Mouse (Mus musculus) thymus, postnatal 10 days (tissue): ENCODE results near the gene Etv5.

Experiments used
- DNase-seq, 2 experiments: peaks; one replicate each; pipeline ENCODE4 v3.0.0; 2021; ENCODE audit warnings: low spot score in 2 of 2

Gene Etv5

GRCm38 (mm10) chr16:22439499-22440177 is at the start of gene Etv5:
Gene Etv5, minus strand, starts transcription at chr16:22439719.
- DNase-seq, result peak; percentile 93 to 97

DNA sequence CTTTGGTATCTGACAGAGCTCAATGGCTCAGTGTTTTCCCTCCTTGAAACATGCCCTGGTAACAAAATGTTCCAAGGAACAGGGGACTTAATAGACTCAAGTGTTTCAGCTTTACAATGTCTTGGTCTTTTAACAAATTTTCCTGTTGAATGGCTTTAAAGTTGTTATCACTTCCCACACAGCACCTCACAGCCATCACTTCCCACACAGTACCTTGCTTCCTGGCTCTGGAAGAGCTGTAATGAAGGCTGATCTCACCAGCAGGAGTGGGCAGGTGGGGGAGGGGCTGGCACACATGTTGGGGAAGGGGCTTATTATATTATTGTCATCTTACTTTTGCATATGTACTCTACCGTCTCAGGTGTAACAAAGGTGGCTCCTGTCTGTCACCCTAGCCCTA is 44.4 kb upstream of the Etv5 start:
- DNase-seq, result no peak

- no peak for DNase-seq
Observed at GRCm38 (mm10) chr16:22479322-22479721, 39.8 kb upstream of the Etv5 start.

DNA sequence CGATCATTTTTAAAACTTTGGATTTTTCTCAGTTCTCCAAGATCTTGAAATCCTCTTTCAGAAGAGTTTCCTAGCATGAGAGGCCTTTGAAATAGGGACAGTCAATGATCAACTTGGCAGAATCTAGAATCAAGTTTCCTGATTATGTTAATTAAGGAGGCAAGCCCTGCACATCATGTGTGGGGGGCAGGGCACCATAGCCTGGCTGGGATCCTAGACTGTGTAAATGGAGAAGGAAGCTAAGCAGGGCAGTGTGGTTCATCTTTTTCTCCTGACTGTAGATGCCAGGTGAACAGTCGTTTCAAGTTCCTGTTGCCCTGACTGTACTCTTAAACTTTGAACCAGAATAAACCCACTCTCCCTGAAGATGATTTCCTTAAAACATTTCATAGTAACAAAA is 32.2 kb upstream of the Etv5 start:
- DNase-seq, result no peak

GRCm38 (mm10) chr16:22469385-22469784 is 29.9 kb upstream of the Etv5 start:
- no peak for DNase-seq

GRCm38 (mm10) chr16:22467111-22467510 is 27.6 kb upstream of the Etv5 start:
- DNase-seq, result no peak

DNA sequence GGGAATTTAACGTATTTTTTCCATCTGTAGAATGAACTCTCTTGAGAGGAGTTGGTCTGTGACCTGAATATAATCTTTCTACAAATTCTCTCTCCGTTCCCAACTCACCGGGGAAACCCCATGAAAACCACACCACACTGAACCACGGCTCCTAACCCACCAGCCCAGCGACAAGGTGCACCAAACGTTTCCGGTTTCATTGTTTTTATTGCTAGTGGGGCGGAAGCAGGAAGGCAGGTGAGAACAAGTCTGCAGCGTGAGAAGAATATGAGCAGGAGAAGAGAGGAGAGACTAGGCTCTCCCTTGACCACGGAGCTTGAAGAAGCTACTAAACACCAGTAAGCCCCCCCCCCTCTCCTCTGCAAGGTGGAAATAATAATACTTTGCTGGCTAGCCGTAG is 26.9 kb upstream of the Etv5 start:
- DNase-seq, result peak; percentile 49 to 51

- no peak for DNase-seq
Observed at GRCm38 (mm10) chr16:22462220-22462619, 22.7 kb upstream of the Etv5 start.

DNA sequence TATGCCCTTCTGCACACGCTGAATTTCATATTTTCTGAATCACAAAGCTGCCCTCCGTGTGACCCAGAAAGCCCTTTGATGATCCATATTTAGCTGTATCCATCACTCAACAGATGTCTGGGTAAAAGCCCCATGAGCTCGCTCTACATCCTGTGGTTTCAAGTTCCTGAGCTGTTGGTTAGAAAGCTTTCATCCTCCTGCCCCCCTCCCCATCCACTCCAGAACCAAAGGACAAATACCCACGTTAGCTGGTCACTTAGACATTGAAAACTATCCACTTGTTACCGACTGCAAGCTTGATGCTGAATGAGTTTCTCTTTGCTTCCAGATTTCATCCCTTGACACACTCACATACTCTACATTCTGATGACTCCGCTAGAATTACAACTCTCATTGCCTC is 22.2 kb upstream of the Etv5 start:
- DNase-seq, result no peak

GRCm38 (mm10) chr16:22460960-22461359 is 21.4 kb upstream of the Etv5 start:
- no peak for DNase-seq

- DNase-seq, result no peak
Observed at GRCm38 (mm10) chr16:22452082-22452481, 12.6 kb upstream of the Etv5 start.

DNA sequence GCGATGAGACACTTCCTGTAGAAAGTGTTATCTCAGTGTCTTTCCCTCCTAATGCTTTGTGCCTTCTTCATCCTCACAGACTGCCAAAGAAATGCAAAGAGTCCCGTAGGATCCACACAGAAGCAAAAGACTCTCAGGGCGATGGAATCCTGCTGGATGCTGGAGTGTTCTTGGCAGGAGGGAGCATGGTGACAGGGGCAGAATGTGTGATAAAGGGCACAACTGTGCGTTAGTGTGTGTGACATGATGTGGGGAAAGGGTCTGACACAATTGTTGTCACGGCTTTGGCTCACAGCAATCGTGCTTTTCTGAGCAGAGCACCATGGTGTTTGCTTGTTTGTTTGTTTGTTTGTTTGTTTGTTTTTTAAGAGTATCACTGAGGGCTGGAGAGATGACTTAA is 8.6 kb upstream of the Etv5 start:
- no peak for DNase-seq

DNA sequence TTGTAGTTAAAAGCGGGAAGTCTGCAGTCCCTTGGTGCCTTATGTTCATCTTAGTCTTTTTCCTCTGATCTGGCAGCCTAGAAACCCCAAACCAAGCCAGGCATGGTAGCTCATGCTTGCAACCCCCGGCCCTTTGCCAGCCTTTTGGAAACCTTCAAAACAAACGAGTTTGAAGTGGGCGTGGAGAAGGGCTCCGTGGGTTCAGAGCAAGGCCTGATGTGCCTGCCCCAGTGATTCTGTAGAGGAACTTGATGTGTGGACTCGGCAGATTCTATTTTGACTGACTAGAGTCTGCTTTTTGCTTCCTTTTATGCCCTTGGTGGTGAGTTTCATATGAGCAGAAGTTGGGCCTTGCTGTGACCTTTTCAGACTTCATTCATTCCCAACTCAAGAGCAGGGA is 5.3 kb upstream of the Etv5 start:
- no peak for DNase-seq

DNA sequence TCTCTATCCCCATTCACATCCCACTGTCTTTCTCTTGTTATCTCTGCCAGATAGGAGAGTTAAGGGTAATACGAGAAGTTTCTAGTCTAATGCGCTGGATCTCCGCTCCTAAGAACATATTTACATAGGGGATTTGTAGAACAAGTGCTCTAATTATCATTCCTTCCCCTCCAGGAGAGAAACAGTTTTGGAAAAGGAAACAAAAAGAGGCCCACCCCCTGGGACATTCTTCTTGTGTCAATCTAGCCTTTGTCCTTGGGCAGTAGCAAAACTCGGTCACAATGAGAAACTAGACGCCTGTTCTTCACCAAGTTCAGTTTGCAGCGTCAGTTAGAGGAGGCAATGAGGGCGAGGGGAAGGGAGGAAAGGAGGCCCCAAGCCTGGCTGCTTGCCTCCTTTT is 2.7 kb upstream of the Etv5 start:
- no peak for DNase-seq

DNA sequence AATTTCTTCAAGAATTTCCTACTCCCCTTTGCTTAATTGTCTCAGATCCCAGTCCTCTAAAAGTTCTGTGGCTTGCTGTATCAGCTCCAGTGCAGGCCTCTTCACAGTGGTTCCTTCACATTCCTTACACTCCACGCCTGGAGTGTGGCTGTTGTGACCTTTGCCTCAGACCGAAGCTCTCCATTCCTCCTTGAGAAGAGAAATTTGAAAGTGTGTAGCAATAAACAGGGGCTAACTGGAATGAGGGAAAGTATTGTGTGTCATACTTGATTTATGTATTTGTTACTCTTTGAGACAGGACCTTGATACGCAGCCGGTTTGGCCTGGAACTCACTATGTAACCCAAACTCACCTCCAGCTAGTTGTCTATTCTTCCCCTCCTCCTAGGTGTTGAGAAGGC is 1.8 kb upstream of the Etv5 start:
- no peak for DNase-seq

DNA sequence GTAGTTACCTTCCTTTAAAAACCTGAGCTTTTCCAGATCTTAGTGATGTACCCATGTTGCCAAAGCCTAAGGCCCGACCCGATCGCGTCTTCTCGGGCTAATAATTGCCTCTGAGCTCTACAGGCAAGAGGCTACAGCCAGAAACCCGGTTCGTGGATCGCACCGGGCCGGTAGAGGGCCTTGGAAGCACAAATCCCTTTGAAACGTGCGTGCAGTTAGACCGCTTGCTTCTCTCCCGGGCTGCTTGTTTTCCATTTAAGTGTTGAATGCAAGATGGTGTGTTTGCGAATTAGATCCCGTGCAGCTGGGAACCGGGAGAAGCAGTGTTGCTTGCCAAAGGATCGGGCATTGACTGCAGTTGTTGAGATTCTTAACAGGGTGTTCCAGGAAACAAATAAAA is 750 bp upstream of the Etv5 start:
- DNase-seq, result peak; percentile 8 to 16

GRCm38 (mm10) chr16:22438441-22439373 is 812 bp downstream of the Etv5 start:
- peak; percentile 59 to 64 for DNase-seq

- no peak for DNase-seq
Observed at GRCm38 (mm10) chr16:22436106-22436505, 3.4 kb downstream of the Etv5 start.

- no peak for DNase-seq
Observed at GRCm38 (mm10) chr16:22434530-22434929, 5.0 kb downstream of the Etv5 start.

GRCm38 (mm10) chr16:22433944-22434343 is 5.6 kb downstream of the Etv5 start:
- DNase-seq, result no peak

- no peak for DNase-seq
Observed at GRCm38 (mm10) chr16:22431773-22432172, 7.7 kb downstream of the Etv5 start.

DNA sequence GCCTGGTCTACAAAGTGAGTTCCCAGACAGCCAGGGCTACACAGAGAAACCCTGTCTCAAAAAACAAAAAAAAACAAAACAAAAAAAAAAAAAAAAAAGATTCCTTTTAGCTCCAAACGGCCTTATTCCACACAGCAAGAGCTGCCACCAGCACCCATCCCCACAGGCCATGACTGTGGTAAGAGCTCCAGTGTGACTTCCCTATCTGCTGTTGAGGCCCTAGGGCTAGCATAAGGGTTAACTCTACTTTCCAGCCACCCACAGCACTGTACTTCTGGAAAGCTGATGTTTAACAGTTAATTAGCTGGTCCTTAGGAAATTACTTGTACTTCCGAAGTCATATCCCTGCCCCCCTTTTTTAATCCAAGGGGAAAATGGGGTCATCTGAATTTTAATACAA is 8.2 kb downstream of the Etv5 start:
- DNase-seq, result no peak
